Mouse (Mus musculus): ENCODE data around the gene Akr1b3. TPM values are rescaled to one million over a fixed set of nuclear protein-coding genes. Genes with fewer than 3 reads are reported as not detected.

Akr1b3 gene
- 10 to 100 TPM; 38.8 to 56.7 TPM for total RNA-seq (2023)

DNA sequence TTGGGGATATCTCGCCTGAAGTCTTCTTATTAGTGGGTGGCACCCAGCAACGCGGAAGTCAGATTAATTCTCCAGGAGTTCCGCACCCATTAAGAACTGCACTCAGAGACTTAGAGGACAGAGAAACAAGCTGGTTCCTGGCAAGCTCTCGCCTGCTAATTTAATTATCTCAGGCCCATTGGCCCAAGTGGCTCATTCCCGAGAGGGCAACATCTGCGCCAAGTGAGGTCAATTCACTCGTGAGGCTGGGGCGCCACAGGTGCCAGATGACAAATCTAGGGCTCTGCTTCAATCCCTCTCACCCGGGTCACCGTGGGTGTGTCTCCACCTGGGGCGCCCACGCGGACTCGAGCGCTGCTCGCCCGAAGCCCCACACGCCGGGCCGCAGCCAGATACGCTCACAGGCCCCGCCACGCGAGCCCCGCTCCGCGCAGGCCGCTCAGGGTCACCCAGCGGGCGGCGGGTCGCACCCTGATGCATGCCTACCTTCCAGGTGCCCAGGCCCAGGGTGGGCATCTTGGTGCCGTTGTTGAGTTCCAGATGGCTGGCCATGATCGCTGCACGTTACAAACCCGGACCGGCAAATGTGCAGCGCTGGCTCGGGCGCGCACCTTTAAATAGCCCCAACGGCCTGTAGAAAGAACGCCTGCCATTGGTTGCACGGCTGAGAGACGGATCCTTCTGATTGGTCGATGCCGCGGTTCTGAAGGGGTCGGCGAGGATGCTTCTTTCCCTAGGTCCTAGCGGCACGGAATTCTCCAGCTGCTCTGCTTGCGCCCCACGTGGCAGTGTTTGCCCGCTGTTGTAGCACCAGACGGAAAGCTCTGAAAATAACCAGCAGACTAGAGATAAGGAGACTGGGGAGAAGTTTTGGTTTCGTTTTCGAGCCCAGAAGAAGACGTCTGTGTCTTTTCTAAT is at the start of gene Akr1b3:
Gene Akr1b3 (minus strand): TSS at position 625 of the 918 bp plus-strand sequence.

DNA sequence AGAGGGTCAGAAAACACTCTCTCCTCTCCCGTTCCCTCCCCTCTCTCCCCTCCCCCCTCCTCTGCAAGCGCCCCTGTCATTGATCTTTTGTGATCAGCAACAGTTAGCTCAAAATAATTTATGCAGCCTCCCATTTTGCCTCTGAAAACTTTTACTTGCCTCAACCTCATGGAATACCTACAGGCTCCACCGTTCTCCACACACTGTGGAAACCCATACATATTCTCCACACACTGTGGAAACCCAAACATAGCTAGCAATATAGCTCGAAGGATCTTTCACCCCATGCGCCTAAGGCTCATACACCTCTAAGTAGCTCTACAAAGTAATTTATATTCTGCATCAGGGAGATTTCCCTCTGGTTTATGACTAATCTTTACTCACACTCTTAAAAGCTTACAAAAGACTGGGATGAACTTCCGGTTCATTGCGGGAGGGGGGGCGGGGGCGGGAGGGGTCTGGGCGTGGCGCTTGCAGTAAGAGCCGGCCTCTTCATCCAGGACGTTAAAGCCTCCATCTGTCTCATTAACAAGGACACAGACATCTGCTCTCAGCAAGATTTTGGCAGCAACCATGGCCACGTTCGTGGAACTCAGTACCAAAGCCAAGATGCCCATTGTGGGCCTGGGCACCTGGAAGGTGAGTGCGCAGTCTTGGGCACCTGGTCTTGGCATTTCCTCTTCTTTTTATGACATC is 36.5 kb upstream of the Akr1b3 start, which contains the start of gene Akr1b8:
Gene Akr1b8 (plus strand): TSS at position 462 of the 696 bp plus-strand sequence.

Other genes with a start within 250 kb of the Akr1b3 start
- 10 to 100 TPM; 16.6 to 17.9 TPM for gene Slc35b4, start 140.4 kb downstream of the Akr1b3 start, total RNA-seq (2023)
- gene Akr1b8, start 36.6 kb upstream of the Akr1b3 start, total RNA-seq (2023) = not detected
- gene Akr1b10, start 66.7 kb upstream of the Akr1b3 start, total RNA-seq (2023) = 10 to 100 TPM in 1 of 2 experiments, 1 to 10 TPM in 1; 9.0 to 15.2 TPM
- gene Akr1b7, start 94.9 kb upstream of the Akr1b3 start, total RNA-seq (2023) = under 1 TPM in 1 of 2 experiments, not detected in 1; 0.29 TPM
- 10 to 100 TPM; 10.9 to 15.1 TPM for gene Bpgm, start 158.7 kb upstream of the Akr1b3 start, total RNA-seq (2023)

Measured in neutrophil, adult 59 days (primary cell).